Mouse (Mus musculus) hindbrain, embryonic 16.5 days (tissue): ENCODE results near the gene Neu1. TPM values are rescaled to one million over a fixed set of nuclear protein-coding genes. Genes with fewer than 3 reads are reported as not detected.

ENCODE experiments used
- ATAC-seq: fragments of 200-750 bp; cut with Nextera tagmentation; 2 replicates; pipeline ENCODE4 v1.8.0; 2017; ENCODE audit warnings: moderate TSS enrichment, moderate library complexity
- H3K27ac ChIP-seq: fragments of 300-500 bp; sonication (generic); 2 replicates; pipeline ENCODE4 v1.5.1; 2014; ENCODE audit warnings: low read depth, mild to moderate bottlenecking, control low read depth, low read length, moderate library complexity
- H3K27me3 ChIP-seq: fragments of 300-500 bp; sonication (generic); replicated peaks from 2 replicates; pipeline ENCODE4 v1.6.1; 2014; ENCODE audit warnings: low read length; ENCODE audit not compliant: control insufficient read depth, insufficient read depth
- H3K36me3 ChIP-seq: fragments of 300-500 bp; sonication (generic); 2 replicates; pipeline ENCODE4 v1.6.1; 2014; ENCODE audit warnings: mild to moderate bottlenecking, low read length, moderate library complexity, mixed read lengths; ENCODE audit not compliant: control insufficient read depth, insufficient read depth
- H3K4me1 ChIP-seq: fragments of 300-500 bp; sonication (generic); 2 replicates; pipeline ENCODE4 v1.6.1; 2014; ENCODE audit warnings: low read depth, low read length; ENCODE audit not compliant: control insufficient read depth, insufficient read depth
- H3K4me2 ChIP-seq: fragments of 300-500 bp; sonication (generic); 2 replicates; pipeline ENCODE4 v1.6.1; 2014; ENCODE audit warnings: mild to moderate bottlenecking, low read length, control low read depth, moderate library complexity
- H3K4me3 ChIP-seq: fragments of 300-500 bp; sonication (generic); 2 replicates; pipeline ENCODE4 v1.5.1; 2014; ENCODE audit warnings: mild to moderate bottlenecking, low read length, control low read depth, moderate library complexity
- H3K9ac ChIP-seq: fragments of 300-500 bp; sonication (generic); 2 replicates; pipeline ENCODE4 v1.6.1; 2014; ENCODE audit warnings: low read depth, mild to moderate bottlenecking, control low read depth, low read length, moderate library complexity
- H3K9me3 ChIP-seq: fragments of 300-500 bp; sonication (generic); 2 replicates; pipeline ENCODE4 v1.6.1; 2014; ENCODE audit warnings: mild to moderate bottlenecking, low read length, moderate library complexity; ENCODE audit not compliant: control insufficient read depth
- WGBS: fragments of 180-500 bp; shearing (Covaris S2); extraction: QIAGEN DNeasy Blood & Tissue Kit; methylation state at CpG from one replicate; pipeline ENCODE4 v1.1.7; 2014; 5-methylcytosine and 5-hydroxymethylcytosine counted together
- polyA plus RNA-seq: library from polyadenylated mRNA; unstranded; fragments of >200 nt; fragmentation: Nextera tagmentation; extraction: Ambion mirVana; gene quantifications from 2 replicates; pipeline ENCODE4 v1.2.1, GENCODE M21; 2015

Gene Neu1
- polyA plus RNA-seq: 41.7 and 42.1 TPM in 2 replicates

DNA sequence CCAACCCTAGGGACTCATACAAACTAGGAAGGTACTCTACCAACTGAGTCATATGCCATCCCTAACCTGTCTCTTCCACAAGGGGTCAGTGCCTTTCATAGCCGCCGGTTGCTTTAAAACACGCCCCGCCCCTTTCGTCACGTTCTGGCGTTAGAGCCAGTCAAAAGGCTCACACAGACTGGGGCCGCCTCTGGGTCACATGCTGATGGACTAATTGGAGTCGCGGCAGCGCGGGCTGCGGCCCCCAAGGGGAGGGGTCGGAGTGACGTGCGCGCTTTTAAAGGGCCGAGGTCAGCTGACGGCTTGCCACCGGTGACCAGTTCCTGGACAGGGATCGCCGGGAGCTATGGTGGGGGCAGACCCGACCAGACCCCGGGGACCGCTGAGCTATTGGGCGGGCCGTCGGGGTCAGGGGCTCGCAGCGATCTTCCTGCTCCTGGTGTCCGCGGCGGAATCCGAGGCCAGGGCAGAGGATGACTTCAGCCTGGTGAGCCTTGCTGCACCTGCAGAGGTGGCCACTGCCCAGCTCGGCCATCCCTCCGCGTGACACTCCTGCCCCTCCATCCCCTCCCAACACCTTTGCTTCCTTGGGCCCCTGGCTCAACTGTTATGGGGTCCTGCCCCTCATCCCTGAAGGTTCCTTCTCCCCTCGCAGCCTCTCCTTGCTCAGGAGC, at the start of gene Neu1:
Gene Neu1, plus strand, starts transcription at position 193 of the 674 bp plus-strand sequence.
- H3K4me1 ChIP-seq: peaks cover 7% of the 10 kb centered on the region
- 0% methylated on average over 36 of the region's 38 CpGs for WGBS
- peak; percentile 98 for ATAC-seq

DNA sequence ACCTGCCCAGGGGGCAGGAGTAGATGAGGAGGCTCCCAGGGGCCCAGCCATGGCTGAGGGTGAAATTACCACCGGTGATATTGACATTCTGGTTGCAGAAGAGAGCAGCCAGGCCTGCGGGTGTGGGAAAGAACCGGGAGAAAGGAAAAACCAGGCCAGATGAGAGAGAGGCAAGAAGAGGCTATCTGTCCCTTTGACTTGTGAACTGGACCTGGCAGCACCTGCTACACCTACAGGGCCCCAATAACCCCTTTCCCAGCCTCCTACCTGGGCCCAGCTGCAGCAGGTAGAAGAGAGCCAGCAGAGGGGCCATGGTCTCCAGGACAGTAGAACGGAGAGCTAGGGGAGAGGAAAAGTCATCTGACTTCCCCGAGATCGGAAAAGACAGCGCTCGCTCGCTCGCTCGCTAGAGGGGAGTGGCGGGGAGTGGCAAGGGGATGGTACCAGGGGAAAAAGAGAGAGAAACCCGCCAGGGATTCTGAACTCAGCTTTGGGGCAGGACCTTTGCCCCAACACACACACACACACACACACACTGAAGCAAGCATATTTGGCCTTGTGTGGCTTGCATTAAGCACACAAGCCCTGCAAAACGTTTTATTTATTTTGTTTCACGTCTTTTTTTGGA, 49.3 kb upstream of the Neu1 start, which contains the start of gene Gm20547:
Gene Gm20547, minus strand, starts transcription at position 360 of the 628 bp plus-strand sequence.
- Histone ChIP-seq H3K27ac (no peak within 1 kb of the TSS), H3K9ac (no peak within 1 kb of the TSS), H3K4me3 (no peak within 1 kb of the TSS), H3K9me3 (no peaks in the 10 kb centered on the region), H3K27me3 (no peaks in the 10 kb centered on the region), H3K36me3 (no peaks in the 10 kb centered on the region), H3K4me1 (no peaks in the 10 kb centered on the region), H3K4me2 (no peak within 1 kb of the TSS)
- no peak for ATAC-seq
- 14% methylated on average over 15 of the region's 15 CpGs for WGBS

More for the DNA sequence above, at the start of gene Neu1:
- Histone ChIP-seq H3K27me3 (no peaks in the 10 kb centered on the region), H3K9me3 (no peaks in the 10 kb centered on the region), H3K4me3 (peak within 1 kb of the TSS; percentile 78), H3K36me3 (no peaks in the 10 kb centered on the region; the same call in 1 of the 2 replicates), H3K27ac (peak within 1 kb of the TSS; percentile 73), H3K4me2 (peak within 1 kb of the TSS; percentile 92), H3K9ac (peak within 1 kb of the TSS; percentile 87)

DNA sequence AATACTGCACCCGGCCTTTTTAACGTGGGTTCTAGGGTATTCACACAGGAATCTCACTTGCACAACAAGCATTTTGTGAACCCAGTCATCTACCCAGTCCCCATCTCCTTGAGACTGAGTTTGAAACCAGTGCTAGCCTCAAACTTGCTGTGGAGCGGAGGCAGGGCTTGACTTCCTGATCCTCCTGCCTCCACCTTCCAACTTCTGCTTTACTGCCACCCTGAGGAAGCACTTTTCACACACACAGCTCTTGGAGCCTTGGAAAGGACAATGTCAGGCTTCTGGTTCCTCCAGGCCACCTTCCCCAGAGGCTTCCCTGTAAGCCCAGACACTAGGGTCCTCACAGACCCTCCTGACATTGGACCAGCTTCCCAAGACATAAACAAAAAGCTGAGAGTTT, 47.7 kb upstream of the Neu1 start:
- 70% methylated on average over 3 of the region's 3 CpGs for WGBS
- no peak overlapping the region for H3K4me2 ChIP-seq
- ATAC-seq: no peak
- H3K9ac ChIP-seq: no peak overlapping the region
- H3K4me3 ChIP-seq: no peak overlapping the region
- H3K4me1 ChIP-seq: no peaks in the 10 kb centered on the region
- H3K36me3 ChIP-seq: no peaks in the 10 kb centered on the region
- no peaks in the 10 kb centered on the region for H3K9me3 ChIP-seq
- H3K27me3 ChIP-seq: no peaks in the 10 kb centered on the region
- no peak overlapping the region for H3K27ac ChIP-seq

DNA sequence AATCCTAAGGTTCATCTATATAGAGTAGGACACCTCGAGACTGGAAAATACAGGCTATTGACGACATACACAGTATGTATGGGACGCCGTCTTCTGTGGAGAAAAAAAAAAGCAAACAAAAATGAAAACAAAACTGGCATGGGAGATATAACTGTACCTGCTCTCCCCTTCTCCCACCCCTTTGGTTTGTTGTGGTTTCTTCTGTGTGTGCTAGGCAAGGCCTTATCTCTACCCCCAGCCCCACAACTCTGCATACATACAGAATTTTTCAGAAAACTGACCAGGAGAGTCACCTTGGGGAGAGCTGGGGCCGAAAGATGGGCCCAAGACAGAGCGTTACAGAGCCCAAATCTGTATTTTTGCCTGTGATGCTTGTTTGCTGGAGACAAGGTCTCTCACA, 46.3 kb upstream of the Neu1 start:
- H3K27ac ChIP-seq: no peak overlapping the region
- 85% methylated on average over 6 of the region's 6 CpGs for WGBS

DNA sequence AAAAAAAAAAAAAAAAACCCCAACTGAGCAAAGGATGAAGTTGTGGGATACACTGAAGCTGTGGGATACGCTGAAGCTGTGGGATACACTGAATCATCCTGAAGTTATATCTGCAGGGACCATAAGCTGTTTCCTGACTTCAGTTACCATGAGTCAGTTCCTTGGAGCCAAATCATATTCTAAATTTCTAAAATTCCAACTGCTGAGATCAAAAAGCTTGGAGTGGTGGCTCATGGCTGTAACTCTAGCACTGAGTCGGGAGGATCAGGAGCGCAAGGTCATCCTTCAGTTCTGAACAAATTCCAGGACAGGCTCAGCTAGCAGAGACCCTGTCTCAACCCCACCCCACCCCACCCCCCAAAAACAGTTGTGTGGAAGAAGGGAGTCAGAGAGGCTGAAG, 45.4 kb upstream of the Neu1 start:
- 91% methylated on average over 3 of the region's 3 CpGs for WGBS
- Histone ChIP-seq H3K27me3 (no peaks in the 10 kb centered on the region), H3K4me3 (no peak overlapping the region), H3K36me3 (no peaks in the 10 kb centered on the region), H3K4me1 (no peaks in the 10 kb centered on the region), H3K4me2 (no peak overlapping the region), H3K27ac (no peak overlapping the region), H3K9me3 (no peaks in the 10 kb centered on the region), H3K9ac (no peak overlapping the region)
- ATAC-seq: no peak

More for the DNA sequence above, 46.3 kb upstream of the Neu1 start:
- Histone ChIP-seq H3K36me3 (no peaks in the 10 kb centered on the region), H3K4me3 (no peak overlapping the region), H3K4me1 (no peaks in the 10 kb centered on the region), H3K4me2 (no peak overlapping the region), H3K9me3 (no peaks in the 10 kb centered on the region), H3K9ac (no peak overlapping the region), H3K27me3 (no peaks in the 10 kb centered on the region)
- ATAC-seq: no peak

DNA sequence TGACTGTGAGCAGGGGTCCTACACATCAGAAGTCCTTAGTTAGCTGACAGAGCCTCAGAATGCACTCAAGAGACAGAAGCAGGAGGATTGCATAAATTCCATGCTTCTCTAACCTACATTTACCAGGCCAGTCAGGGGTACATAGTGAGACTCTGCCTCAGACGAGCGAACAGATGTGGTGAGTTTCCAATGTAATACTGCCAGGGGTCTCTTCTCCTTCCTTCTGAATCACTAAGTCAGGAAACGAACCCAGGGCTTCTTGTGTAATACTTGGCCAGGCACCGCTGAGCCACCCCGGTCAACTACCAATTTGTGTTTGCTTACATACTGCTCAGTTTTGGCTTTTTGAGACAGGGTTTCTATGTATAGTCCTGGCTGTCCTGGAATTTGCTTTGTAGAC, 43.1 kb upstream of the Neu1 start:
- no peak for ATAC-seq
- WGBS: 89% methylated on average over 5 of the region's 5 CpGs

DNA sequence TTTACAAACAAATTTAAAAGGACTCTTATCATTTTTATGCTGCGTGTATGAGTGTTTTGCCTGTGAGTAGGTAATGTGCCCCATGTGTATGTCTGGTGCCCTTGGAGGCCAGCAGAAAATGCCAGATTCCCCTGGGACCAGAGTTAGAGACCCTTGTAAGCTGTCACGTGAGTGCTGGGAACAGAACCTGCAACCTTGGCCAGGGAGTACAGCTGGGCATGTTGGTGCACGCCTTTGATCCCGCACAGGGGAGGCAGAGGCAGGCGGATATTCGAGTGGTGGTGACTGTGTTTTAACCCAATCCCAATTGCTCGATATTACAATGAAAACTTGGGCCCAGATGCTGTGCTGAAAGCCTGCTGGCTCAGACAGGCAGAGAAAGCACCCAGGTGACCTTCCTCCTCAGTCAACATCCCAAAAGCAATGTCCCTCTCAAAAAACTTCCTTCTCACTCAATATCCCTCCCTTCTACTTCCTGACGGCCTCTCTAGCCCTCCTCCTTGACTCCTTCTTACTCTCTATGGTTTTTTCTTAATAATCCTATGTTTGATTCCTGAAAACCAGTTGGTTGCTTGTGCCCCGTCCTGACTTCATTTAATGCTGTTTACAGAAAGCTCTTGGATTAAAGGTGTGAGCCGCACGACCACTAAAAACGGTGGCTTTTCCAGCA, 40.8 kb upstream of the Neu1 start:
- no peaks in the 10 kb centered on the region for H3K36me3 ChIP-seq
- peaks cover 3% of the 10 kb centered on the region for H3K4me1 ChIP-seq
- H3K9ac ChIP-seq: no peak overlapping the region
- H3K27ac ChIP-seq: no peak overlapping the region
- H3K27me3 ChIP-seq: no peaks in the 10 kb centered on the region
- ATAC-seq: no peak
- H3K4me3 ChIP-seq: no peak overlapping the region
- 86% methylated on average over 12 of the region's 12 CpGs for WGBS
- no peaks in the 10 kb centered on the region for H3K9me3 ChIP-seq
- H3K4me2 ChIP-seq: no peak overlapping the region

More for the DNA sequence above, 43.1 kb upstream of the Neu1 start:
- Histone ChIP-seq H3K27me3 (no peaks in the 10 kb centered on the region), H3K9ac (no peak overlapping the region), H3K36me3 (no peaks in the 10 kb centered on the region), H3K27ac (no peak overlapping the region), H3K9me3 (no peaks in the 10 kb centered on the region), H3K4me2 (no peak overlapping the region), H3K4me3 (no peak overlapping the region), H3K4me1 (no peaks in the 10 kb centered on the region)

DNA sequence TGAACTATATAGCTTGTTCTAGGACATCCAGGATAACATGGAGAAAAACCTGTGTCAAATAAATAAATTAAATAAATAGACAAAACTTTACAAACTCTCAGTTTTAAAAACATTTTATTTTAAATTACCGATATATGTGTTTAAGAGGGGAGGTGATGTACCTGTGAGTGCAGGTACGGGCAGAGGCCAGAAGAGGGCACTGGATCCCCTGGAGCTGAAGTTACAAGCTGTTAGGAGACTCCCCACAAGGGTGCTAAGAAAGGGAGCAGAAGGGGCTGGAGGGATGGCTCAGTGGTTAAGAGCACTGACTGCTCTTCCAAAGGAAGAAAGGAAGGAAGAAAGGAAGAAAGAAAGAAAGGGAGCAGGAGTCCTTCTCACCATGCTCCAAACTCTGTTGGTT, 39.7 kb upstream of the Neu1 start:
- Histone ChIP-seq H3K36me3 (peaks cover 2% of the 10 kb centered on the region; the same call in 1 of the 2 replicates), H3K4me3 (no peak overlapping the region), H3K27ac (no peak overlapping the region), H3K9me3 (no peaks in the 10 kb centered on the region), H3K27me3 (no peaks in the 10 kb centered on the region), H3K9ac (no peak overlapping the region), H3K4me2 (no peak overlapping the region), H3K4me1 (peaks cover 15% of the 10 kb centered on the region)
- ATAC-seq: no peak
- WGBS: 96% methylated on average over 2 of the region's 2 CpGs
